Mouse (Mus musculus): Measurements from ENCODE around the gene Chd2. TPM values are rescaled to one million over a fixed set of nuclear protein-coding genes. Genes with fewer than 3 reads are reported as not detected.
"Not testable (repeated sequence)": the region's sequence is repeated elsewhere in the genome, so short reads cannot be mapped to it uniquely, and the experiment has no call there.

Chd2 gene
- polyA plus RNA-seq, 1 experiment = 51.4 TPM

- Histone ChIP-seq H3K4me1 (ENCODE audit: control insufficient read depth, insufficient read depth, low read length) (peaks cover 17% of the 10 kb centered on the region), H3K4me3 (ENCODE audit: insufficient read depth, low read length) (no peak overlapping the region), H3K27ac (ENCODE audit: insufficient read depth, low read length) (no peak overlapping the region)
- TF ChIP-seq POLR2A (IDR thresholded peaks at IDR 0.05; ENCODE audit: low read depth, low read length) (no peak), CTCF (IDR thresholded peaks at IDR 0.05; ENCODE audit: borderline replicate concordance, insufficient read depth, low read length) (no peak)
Observed at GRCm38 (mm10) chr7:73583400-73583799, 41.8 kb upstream of the Chd2 start.

GRCm38 (mm10) chr7:73581836-73582375 is 40.3 kb upstream of the Chd2 start:
- Histone ChIP-seq H3K4me3 (ENCODE audit: insufficient read depth, low read length) (no peak overlapping the region), H3K27ac (ENCODE audit: insufficient read depth, low read length) (no peak overlapping the region), H3K4me1 (ENCODE audit: control insufficient read depth, insufficient read depth, low read length) (peaks cover 10% of the 10 kb centered on the region)
- TF ChIP-seq CTCF (IDR thresholded peaks at IDR 0.05; ENCODE audit: borderline replicate concordance, insufficient read depth, low read length) = no peak
- TF ChIP-seq POLR2A (IDR thresholded peaks at IDR 0.05; ENCODE audit: low read depth, low read length) = no peak

DNA sequence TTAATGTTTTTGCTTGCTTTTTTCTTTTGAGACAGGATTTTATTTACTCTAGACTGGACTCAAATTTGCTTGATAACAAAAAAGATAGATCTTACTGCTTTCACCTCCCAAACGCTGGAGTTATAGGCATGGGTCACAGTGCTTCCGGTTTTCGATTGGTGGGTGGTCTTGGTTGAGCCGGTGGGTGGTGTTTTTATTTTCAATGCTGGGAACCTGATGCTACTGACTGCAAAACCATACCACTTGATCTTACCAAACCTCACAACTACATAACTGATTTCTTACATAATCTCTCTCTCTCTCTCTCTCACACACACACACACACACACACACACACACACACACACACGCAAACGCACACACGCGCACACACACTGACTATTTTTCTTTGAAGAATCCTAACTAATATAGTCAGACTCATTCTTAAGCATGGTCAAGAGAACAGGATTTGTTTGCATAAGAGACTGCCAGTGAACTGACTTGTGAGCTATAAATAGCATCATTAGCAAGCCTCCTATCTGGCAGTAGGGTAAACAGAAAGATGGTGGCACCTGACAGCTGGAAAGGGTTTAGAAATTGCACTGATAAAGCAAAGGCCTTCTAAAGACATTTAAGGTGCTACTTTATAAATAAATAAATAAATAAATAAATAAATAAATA is 37.6 kb upstream of the Chd2 start:
- H3K4me1 ChIP-seq (ENCODE audit: control insufficient read depth, insufficient read depth, low read length) = peaks cover 3% of the 10 kb centered on the region
- no peak overlapping the region for H3K4me3 ChIP-seq (ENCODE audit: insufficient read depth, low read length)
- H3K27ac ChIP-seq (ENCODE audit: insufficient read depth, low read length) = no peak overlapping the region
- no peak for TF ChIP-seq POLR2A (IDR thresholded peaks at IDR 0.05; ENCODE audit: low read depth, low read length)
- no peak for TF ChIP-seq CTCF (IDR thresholded peaks at IDR 0.05; ENCODE audit: borderline replicate concordance, insufficient read depth, low read length)

DNA sequence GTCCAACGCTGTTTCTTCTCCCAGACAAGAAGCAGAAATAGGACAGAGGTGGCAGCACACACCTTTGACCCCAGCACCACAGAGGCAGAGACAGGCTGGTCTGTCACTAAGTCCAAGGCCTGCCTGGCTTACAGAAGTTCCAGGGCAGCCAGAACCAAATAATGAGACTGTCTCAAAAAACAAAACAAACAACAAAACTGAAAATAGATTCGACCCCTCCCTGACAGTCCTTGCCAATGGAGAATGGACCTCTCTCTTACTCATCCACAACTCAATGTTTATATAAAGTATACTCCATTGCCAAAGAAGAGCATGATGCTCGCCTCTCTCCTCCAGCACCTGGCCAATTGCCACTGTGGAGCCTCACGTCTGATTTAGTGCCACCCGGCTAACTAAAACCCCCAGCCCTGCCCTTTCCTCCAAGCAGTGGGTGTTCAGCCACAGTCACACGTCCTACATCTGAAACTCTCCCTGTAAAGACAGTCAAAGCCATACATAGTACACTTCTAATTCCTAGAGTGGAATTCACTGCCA is 36.3 kb upstream of the Chd2 start:
- Histone ChIP-seq H3K27ac (ENCODE audit: insufficient read depth, low read length) (no peak overlapping the region), H3K4me3 (ENCODE audit: insufficient read depth, low read length) (no peak overlapping the region), H3K4me1 (ENCODE audit: control insufficient read depth, insufficient read depth, low read length) (no peaks in the 10 kb centered on the region; the same call in 1 of the 2 replicates)
- TF ChIP-seq CTCF (IDR thresholded peaks at IDR 0.05; ENCODE audit: borderline replicate concordance, insufficient read depth, low read length) (no peak), POLR2A (IDR thresholded peaks at IDR 0.05; ENCODE audit: low read depth, low read length) (no peak)

DNA sequence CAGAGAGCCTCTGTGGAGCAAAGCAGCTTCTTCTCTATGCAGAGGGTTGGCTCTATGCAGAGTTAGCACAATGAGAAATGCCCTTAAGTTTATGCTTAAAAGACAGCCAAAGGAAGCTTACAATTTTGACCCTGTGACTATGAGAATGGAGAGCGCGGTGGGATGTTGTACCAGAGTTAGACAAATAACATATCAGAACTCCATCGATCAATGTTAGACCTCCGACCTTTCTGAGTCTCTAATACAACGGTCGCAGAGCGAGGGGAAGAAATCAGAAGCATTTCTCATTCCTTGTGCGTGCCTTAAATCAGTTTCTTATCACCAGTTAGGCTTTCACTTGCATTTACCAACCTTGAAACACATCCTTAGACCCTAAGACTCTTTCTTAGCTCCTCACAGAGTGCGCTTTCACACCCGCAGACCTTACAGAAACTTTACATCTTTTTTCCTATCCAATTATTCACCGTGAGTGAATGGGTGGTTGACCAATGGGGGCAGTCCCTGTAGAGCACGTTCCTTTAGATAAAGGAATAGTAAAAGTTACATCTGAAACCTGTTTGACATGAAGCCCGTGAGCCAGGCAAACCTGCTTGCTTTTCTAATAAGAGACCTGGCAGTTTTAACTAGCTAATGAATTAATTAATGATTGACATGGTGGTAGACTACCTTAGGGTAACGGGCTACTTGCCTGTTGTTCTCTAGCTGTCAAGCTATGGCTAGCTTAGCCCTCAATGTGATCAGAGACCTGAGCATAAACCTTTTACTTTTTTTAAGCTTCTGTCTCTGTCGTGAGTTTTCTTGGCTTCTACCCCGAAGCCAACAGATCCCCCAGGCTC is 34.7 kb upstream of the Chd2 start:
- no peak for TF ChIP-seq CTCF (IDR thresholded peaks at IDR 0.05; ENCODE audit: borderline replicate concordance, insufficient read depth, low read length)
- TF ChIP-seq POLR2A (IDR thresholded peaks at IDR 0.05; ENCODE audit: low read depth, low read length) = no peak
- no peak overlapping the region for H3K4me3 ChIP-seq (ENCODE audit: insufficient read depth, low read length)
- H3K4me1 ChIP-seq (ENCODE audit: control insufficient read depth, insufficient read depth, low read length) = no peaks in the 10 kb centered on the region; the same call in 1 of the 2 replicates
- H3K27ac ChIP-seq (ENCODE audit: insufficient read depth, low read length) = no peak overlapping the region

DNA sequence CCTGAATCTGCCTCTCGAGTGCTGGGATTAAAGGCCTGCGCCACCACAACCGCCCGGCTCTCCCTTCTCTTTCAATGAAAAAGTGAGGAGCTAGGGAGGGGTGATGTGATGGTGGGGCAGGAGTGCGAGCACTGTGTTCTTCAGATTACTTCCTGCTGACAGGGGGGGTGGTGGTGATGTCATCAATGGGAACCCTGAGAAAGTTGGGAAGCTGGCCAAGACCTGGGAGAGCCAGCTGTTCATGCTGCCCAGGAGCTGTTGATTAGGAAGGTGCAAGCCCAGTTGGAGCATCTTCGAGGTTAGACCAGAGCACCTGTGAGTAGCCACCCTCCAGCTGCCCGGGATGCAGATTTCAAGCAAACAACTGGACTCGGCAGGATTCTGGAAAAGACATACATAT is 33.6 kb upstream of the Chd2 start:
- Histone ChIP-seq H3K27ac (ENCODE audit: insufficient read depth, low read length) (no peak overlapping the region), H3K4me3 (ENCODE audit: insufficient read depth, low read length) (no peak overlapping the region), H3K4me1 (ENCODE audit: control insufficient read depth, insufficient read depth, low read length) (no peaks in the 10 kb centered on the region; the same call in 1 of the 2 replicates)
- TF ChIP-seq CTCF (IDR thresholded peaks at IDR 0.05; ENCODE audit: borderline replicate concordance, insufficient read depth, low read length) = no peak
- no peak for TF ChIP-seq POLR2A (IDR thresholded peaks at IDR 0.05; ENCODE audit: low read depth, low read length)

GRCm38 (mm10) chr7:73574673-73575072 is 33.0 kb upstream of the Chd2 start:
- H3K4me1 ChIP-seq (ENCODE audit: control insufficient read depth, insufficient read depth, low read length); H3K27ac ChIP-seq (ENCODE audit: insufficient read depth, low read length); H3K4me3 ChIP-seq (ENCODE audit: insufficient read depth, low read length): not testable (repeated sequence)

DNA sequence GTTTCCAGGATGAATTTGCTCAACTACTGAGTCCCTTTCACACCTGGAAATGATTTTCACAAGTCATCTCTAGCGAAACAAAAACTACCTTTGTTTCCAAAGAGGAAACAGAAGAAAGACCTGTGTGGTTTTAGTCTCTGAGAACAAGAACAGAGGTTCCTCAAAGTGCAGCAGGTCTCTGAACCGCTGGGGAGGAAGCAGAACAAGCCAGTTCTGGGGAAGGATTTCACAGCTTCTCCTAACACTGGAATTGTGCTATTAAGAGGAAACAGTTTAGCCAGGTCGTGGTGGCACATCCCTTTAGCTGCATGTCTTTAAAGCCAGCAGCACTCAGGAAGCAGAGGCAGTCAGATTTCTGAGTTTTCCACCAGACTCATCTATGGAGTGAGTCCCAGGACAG is 30.9 kb upstream of the Chd2 start:
- Histone ChIP-seq H3K27ac (ENCODE audit: insufficient read depth, low read length) (no peak overlapping the region), H3K4me3 (ENCODE audit: insufficient read depth, low read length) (no peak overlapping the region), H3K4me1 (ENCODE audit: control insufficient read depth, insufficient read depth, low read length) (no peaks in the 10 kb centered on the region; the same call in 1 of the 2 replicates)
- no peak for TF ChIP-seq CTCF (IDR thresholded peaks at IDR 0.05; ENCODE audit: borderline replicate concordance, insufficient read depth, low read length)
- no peak for TF ChIP-seq POLR2A (IDR thresholded peaks at IDR 0.05; ENCODE audit: low read depth, low read length)

- no peaks in the 10 kb centered on the region for H3K4me1 ChIP-seq (ENCODE audit: control insufficient read depth, insufficient read depth, low read length)
- H3K27ac ChIP-seq (ENCODE audit: insufficient read depth, low read length) = no peak overlapping the region
- no peak for TF ChIP-seq POLR2A (IDR thresholded peaks at IDR 0.05; ENCODE audit: low read depth, low read length)
- no peak for TF ChIP-seq CTCF (IDR thresholded peaks at IDR 0.05; ENCODE audit: borderline replicate concordance, insufficient read depth, low read length)
- H3K4me3 ChIP-seq (ENCODE audit: insufficient read depth, low read length) = no peak overlapping the region
Observed at GRCm38 (mm10) chr7:73568801-73569403, 27.3 kb upstream of the Chd2 start.

Measured in embryonic fibroblast, embryonic 13.5 days (primary cell).